Mouse (Mus musculus): ENCODE data around the gene Dennd4c. TPM values are rescaled to one million over a fixed set of nuclear protein-coding genes. Genes with fewer than 3 reads are reported as not detected.

Dennd4c gene
- polyA plus RNA-seq, 1 experiment from 2014 or later = 5.8 TPM

- no peak for ATAC-seq
- no peak overlapping the region for H3K27ac ChIP-seq
- H3K9me3 ChIP-seq = no peaks in the 10 kb centered on the region
- H3K36me3 ChIP-seq = no peaks in the 10 kb centered on the region
- no peak overlapping the region for H3K9ac ChIP-seq
- no peaks in the 10 kb centered on the region for H3K27me3 ChIP-seq (replicated peaks)
- H3K4me2 ChIP-seq (replicated peaks) = no peak overlapping the region
- H3K4me3 ChIP-seq (replicated peaks) = no peak overlapping the region
- H3K4me1 ChIP-seq (replicated peaks) = no peaks in the 10 kb centered on the region
- WGBS = 84% methylated on average over 5 of the region's 5 CpGs
These were observed 115.7 kb downstream of the Dennd4c start for GRCm38 (mm10) chr4:86864087-86864486.

GRCm38 (mm10) chr4:86871988-86872387 is 123.6 kb downstream of the Dennd4c start:
- no peaks in the 10 kb centered on the region for H3K36me3 ChIP-seq
- no peak overlapping the region for H3K9ac ChIP-seq
- ATAC-seq = no peak
- H3K4me2 ChIP-seq (replicated peaks) = no peak overlapping the region
- no peaks in the 10 kb centered on the region for H3K27me3 ChIP-seq (replicated peaks)
- H3K4me3 ChIP-seq (replicated peaks) = no peak overlapping the region
- H3K27ac ChIP-seq = no peak overlapping the region
- 0 out of 2 replicates have a peak, but pooled peaks cover 5% of the 10 kb centered on the region for H3K4me1 ChIP-seq (replicated peaks)
- no peaks in the 10 kb centered on the region for H3K9me3 ChIP-seq

GRCm38 (mm10) chr4:86873072-86873471 is 124.7 kb downstream of the Dennd4c start:
- WGBS = 49% methylated on average over 4 of the region's 4 CpGs

DNA sequence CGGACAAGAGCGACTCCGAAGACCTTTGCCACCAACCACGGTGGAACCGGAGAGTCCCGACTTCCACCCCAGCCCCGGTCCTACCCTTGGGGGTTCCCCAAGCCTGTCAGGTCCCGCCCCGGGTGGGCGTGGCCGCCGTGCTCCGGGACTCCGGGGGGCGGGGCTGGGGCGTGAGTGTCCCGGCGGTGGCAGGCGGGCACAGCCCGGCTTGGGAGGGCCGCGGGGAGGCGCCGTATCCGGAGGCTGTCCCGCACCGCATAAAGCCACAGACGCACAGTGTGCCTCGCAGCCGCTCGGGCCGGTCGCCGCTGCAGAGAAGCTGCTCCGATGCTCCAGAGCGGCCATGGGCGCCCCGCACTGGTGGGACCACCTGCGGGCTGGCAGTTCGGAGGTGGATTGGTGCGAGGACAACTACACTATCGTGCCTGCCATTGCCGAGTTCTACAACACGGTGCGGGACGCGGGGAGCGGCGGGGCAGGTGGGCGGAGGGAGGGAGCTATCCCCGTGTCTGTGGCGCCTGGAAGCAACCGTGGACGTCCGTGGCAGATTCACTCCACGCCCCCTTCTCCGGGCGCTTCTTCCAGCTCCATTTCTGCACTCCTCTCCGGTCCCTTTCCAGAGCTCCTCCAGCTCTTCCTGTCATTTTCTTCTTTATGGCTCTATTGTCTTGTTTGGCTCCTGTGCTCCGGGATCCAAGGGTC is 125.9 kb downstream of the Dennd4c start, which contains the start of gene Acer2:
Gene Acer2 (plus strand): TSS at position 251 of the 702 bp plus-strand sequence.
- Histone ChIP-seq H3K27me3 (replicated peaks) (no peaks in the 10 kb centered on the region), H3K4me1 (replicated peaks) (0 out of 2 replicates have a peak, but pooled peaks cover 5% of the 10 kb centered on the region), H3K4me3 (replicated peaks) (peak within 1 kb of the TSS; percentile 71), H3K9me3 (no peaks in the 10 kb centered on the region), H3K4me2 (replicated peaks) (peak within 1 kb of the TSS; percentile 98), H3K36me3 (no peaks in the 10 kb centered on the region), H3K9ac (peak within 1 kb of the TSS; percentile 57), H3K27ac (no peak within 1 kb of the TSS)
- peak; percentile 97 for ATAC-seq
- whole genome bisulfite sequencing = under 1% methylated on average over 60 of the region's 60 CpGs

More at GRCm38 (mm10) chr4:86873072-86873471, 124.7 kb downstream of the Dennd4c start:
- Histone ChIP-seq H3K36me3 (no peaks in the 10 kb centered on the region), H3K4me1 (replicated peaks) (0 out of 2 replicates have a peak, but pooled peaks cover 5% of the 10 kb centered on the region), H3K4me3 (replicated peaks) (no peak overlapping the region), H3K9me3 (no peaks in the 10 kb centered on the region), H3K27me3 (replicated peaks) (no peaks in the 10 kb centered on the region), H3K9ac (no peak overlapping the region), H3K27ac (no peak overlapping the region), H3K4me2 (replicated peaks) (no peak overlapping the region)
- no peak for ATAC-seq

GRCm38 (mm10) chr4:86879477-86879876 is 131.1 kb downstream of the Dennd4c start:
- no peak for ATAC-seq
- H3K9me3 ChIP-seq = no peaks in the 10 kb centered on the region
- H3K4me3 ChIP-seq (replicated peaks) = no peak overlapping the region
- 93% methylated on average over 2 of the region's 2 CpGs for WGBS
- H3K27me3 ChIP-seq (replicated peaks) = no peaks in the 10 kb centered on the region
- H3K4me2 ChIP-seq (replicated peaks) = no peak overlapping the region
- no peaks in the 10 kb centered on the region for H3K36me3 ChIP-seq
- no peak overlapping the region for H3K9ac ChIP-seq
- H3K4me1 ChIP-seq (replicated peaks) = 0 out of 2 replicates have a peak, but pooled peaks cover 5% of the 10 kb centered on the region
- H3K27ac ChIP-seq = no peak overlapping the region

GRCm38 (mm10) chr4:86881178-86881577 is 132.8 kb downstream of the Dennd4c start:
- Histone ChIP-seq H3K4me3 (replicated peaks) (no peak overlapping the region), H3K9me3 (no peaks in the 10 kb centered on the region), H3K4me2 (replicated peaks) (no peak overlapping the region), H3K9ac (no peak overlapping the region), H3K27ac (no peak overlapping the region), H3K36me3 (no peaks in the 10 kb centered on the region), H3K27me3 (replicated peaks) (no peaks in the 10 kb centered on the region), H3K4me1 (replicated peaks) (0 out of 2 replicates have a peak, but pooled peaks cover 5% of the 10 kb centered on the region)
- ATAC-seq = no peak
- WGBS = 86% methylated on average over 4 of the region's 4 CpGs

GRCm38 (mm10) chr4:86882413-86882812 is 134.1 kb downstream of the Dennd4c start:
- ATAC-seq = no peak
- no peaks in the 10 kb centered on the region for H3K9me3 ChIP-seq
- no peak overlapping the region for H3K4me3 ChIP-seq (replicated peaks)
- no peak overlapping the region for H3K27ac ChIP-seq
- H3K4me1 ChIP-seq (replicated peaks) = 0 out of 2 replicates have a peak, but pooled peaks cover 5% of the 10 kb centered on the region
- H3K4me2 ChIP-seq (replicated peaks) = no peak overlapping the region
- no peaks in the 10 kb centered on the region for H3K36me3 ChIP-seq
- H3K9ac ChIP-seq = no peak overlapping the region
- 54% methylated on average over 2 of the region's 2 CpGs for WGBS
- no peaks in the 10 kb centered on the region for H3K27me3 ChIP-seq (replicated peaks)

DNA sequence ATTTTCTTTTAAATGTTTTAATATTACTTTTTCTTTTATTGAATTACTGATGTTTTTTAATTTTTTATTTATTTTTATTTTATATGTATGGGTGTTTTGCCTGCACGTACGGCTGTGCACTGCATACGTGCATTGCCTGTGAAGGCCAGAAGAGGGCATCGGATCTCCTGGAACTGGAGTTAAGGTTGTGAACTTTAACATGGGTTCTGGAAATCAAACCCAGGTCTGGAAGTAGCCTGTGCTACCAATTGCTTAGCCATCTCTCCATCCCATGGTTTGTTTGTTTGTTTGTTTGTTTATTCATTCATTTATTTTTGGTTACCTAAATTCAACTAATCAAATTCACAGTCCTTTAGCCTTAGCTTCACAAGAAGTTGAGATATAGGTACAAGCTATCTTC is 136.6 kb downstream of the Dennd4c start:
- Histone ChIP-seq H3K4me1 (replicated peaks) (0 out of 2 replicates have a peak, but pooled peaks cover 5% of the 10 kb centered on the region), H3K36me3 (no peaks in the 10 kb centered on the region), H3K27ac (no peak overlapping the region), H3K4me3 (replicated peaks) (no peak overlapping the region), H3K9me3 (no peaks in the 10 kb centered on the region), H3K9ac (no peak overlapping the region), H3K27me3 (replicated peaks) (no peaks in the 10 kb centered on the region), H3K4me2 (replicated peaks) (no peak overlapping the region)
- 0 out of 2 replicates have a peak, but pooled peaks have one; percentile 65 for ATAC-seq
- 55% methylated on average over 4 of the region's 4 CpGs for WGBS

DNA sequence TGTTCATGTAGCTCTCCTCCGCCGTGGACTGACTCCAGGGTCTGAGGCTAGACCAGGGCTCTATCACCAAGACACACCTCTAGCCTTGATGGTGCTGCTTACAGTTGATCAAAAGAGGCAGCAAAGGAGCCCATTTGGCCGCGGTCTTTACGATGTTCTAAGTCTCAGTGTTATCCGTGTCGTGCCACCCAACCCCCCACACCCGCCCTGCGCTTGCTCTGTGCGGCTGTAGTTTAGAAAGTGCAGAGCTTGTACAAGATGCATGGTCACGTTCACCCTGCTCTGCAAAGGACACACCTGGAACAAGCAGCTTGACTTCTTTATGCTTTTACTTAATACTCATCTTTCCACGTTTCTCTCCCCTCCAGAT is 137.4 kb downstream of the Dennd4c start:
- Histone ChIP-seq H3K4me1 (replicated peaks) (0 out of 2 replicates have a peak, but pooled peaks cover 5% of the 10 kb centered on the region), H3K27me3 (replicated peaks) (no peaks in the 10 kb centered on the region), H3K4me3 (replicated peaks) (peak overlapping the region; percentile 29), H3K4me2 (replicated peaks) (peak overlapping the region; percentile 65), H3K27ac (0 out of 2 replicates have a peak overlapping the region, but pooled peaks have one; percentile 27), H3K36me3 (no peaks in the 10 kb centered on the region), H3K9ac (0 out of 2 replicates have a peak overlapping the region, but pooled peaks have one; percentile 26), H3K9me3 (no peaks in the 10 kb centered on the region)
- ATAC-seq = peak; percentile 71
- WGBS = 38% methylated on average over 12 of the region's 12 CpGs

DNA sequence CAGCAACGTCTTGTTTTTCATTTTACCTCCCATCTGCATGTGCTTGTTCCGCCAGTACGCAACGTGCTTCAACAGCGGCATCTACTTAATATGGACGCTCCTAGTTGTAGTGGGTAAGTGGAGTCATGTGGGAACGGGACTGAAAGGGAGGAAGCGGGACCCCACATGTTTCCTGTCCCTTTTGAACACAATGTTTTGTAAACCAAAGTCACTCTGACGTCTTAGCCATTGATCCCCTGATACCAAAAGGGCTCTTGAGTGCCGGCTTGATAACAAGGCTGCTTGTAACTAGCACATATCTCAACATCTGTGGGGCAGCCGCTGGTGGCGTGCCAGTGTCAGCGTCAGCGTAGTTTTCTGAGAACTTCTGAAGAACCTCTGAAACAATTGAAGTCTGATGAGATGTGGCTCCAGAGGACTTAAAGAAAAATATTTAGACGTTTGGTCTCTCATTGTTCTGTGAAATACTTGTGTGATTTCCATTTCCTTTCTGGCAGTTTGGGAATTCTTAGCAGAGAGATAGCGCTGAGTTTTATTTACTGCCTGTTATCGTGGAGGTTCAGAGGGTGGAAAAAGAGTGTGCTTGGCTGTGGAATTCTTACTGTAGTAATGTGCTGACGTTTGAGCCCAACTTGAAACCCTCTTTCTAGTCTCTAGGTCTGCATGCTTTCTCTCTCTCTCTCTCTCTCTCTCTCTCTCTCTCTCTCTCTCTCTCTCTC is 138.0 kb downstream of the Dennd4c start:
- WGBS = 22% methylated on average over 18 of the region's 18 CpGs
- peak overlapping the region; percentile 65 for H3K4me2 ChIP-seq (replicated peaks)
- H3K4me1 ChIP-seq (replicated peaks) = 0 out of 2 replicates have a peak, but pooled peaks cover 5% of the 10 kb centered on the region
- no peaks in the 10 kb centered on the region for H3K36me3 ChIP-seq
- H3K27ac ChIP-seq = 0 out of 2 replicates have a peak overlapping the region, but pooled peaks have one; percentile 27
- H3K27me3 ChIP-seq (replicated peaks) = no peaks in the 10 kb centered on the region
- no peaks in the 10 kb centered on the region for H3K9me3 ChIP-seq
- peak overlapping the region; percentile 29 for H3K4me3 ChIP-seq (replicated peaks)
- peak; percentile 66 for ATAC-seq
- 0 out of 2 replicates have a peak overlapping the region, but pooled peaks have one; percentile 26 for H3K9ac ChIP-seq

DNA sequence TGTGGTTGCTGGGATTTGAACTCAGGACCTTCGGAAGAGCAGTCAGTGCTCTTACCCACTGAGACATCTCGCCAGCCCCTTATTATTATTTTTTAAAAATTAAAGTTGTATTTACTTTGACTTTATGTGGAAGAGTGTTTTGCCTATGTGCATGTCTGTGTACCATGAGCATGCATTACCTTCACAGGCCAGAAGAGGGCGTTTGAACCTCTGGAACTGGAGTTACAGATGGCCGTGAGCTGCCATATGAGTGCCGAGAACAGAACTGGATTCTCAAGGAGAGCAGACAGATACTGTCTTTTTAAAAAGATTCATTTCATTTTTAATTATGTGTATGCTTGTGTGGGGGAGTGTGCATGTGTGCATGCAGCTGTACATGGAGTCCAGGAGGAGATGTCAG is 139.5 kb downstream of the Dennd4c start:
- Histone ChIP-seq H3K36me3 (no peaks in the 10 kb centered on the region), H3K9me3 (no peaks in the 10 kb centered on the region), H3K27ac (no peak overlapping the region), H3K4me1 (replicated peaks) (0 out of 2 replicates have a peak, but pooled peaks cover 5% of the 10 kb centered on the region), H3K4me2 (replicated peaks) (no peak overlapping the region), H3K27me3 (replicated peaks) (no peaks in the 10 kb centered on the region), H3K4me3 (replicated peaks) (no peak overlapping the region), H3K9ac (no peak overlapping the region)
- WGBS = 73% methylated on average over 5 of the region's 5 CpGs
- ATAC-seq = no peak

DNA sequence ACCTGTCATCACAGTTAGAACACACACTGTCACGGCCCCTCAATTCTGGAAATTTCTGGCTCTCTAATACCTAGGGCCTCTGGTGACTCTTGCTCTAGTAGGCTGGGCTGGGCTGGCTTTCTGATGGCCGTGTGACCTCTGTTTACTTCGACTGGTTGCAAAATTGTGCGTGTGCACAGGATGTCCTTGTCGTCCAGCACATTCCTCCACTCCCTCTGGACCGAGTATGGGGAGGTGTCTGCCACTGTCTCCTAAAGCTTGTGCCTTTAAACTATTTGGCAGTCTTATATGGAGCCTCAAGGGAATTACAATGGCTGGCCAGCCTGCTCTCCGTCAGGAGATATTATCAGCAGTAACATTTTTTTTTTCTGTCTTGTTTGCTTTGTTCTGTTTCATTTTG is 149.1 kb downstream of the Dennd4c start:
- Histone ChIP-seq H3K9me3 (no peaks in the 10 kb centered on the region), H3K4me3 (replicated peaks) (no peak overlapping the region), H3K27me3 (replicated peaks) (no peaks in the 10 kb centered on the region), H3K27ac (no peak overlapping the region), H3K9ac (no peak overlapping the region), H3K4me1 (replicated peaks) (no peaks in the 10 kb centered on the region), H3K4me2 (replicated peaks) (no peak overlapping the region), H3K36me3 (no peaks in the 10 kb centered on the region)
- ATAC-seq = no peak
- WGBS = 66% methylated on average over 7 of the region's 7 CpGs

All from intestine, embryonic 15.5 days (tissue).